Mouse (Mus musculus) bone marrow macrophage, adult 2 months (primary cell): ENCODE measurements around the gene Fut2.

Experiments used
- CTCF ChIP-seq: IDR thresholded peaks from 2 replicates; pipeline ENCODE4 v1.5.1; 2012; ENCODE audit warnings: low read depth, mild to moderate bottlenecking, low read length, moderate library complexity
- POLR2A ChIP-seq: IDR thresholded peaks from 2 replicates; pipeline ENCODE4 v1.6.1; 2012; ENCODE audit warnings: mild to moderate bottlenecking, low read depth, low read length, borderline replicate concordance

- TF ChIP-seq POLR2A (no peak), CTCF (no peak)
These were observed 41.5 kb downstream of the Fut2 start for GRCm38 (mm10) chr7:45624718-45625117.
